Mouse (Mus musculus) T-helper 1 cell (primary cell): ENCODE data around the gene Syne1.

Source experiments
- in situ Hi-C: fragments of 300-600 bp; cut with MboI, MseI; formaldehyde crosslinking; loops from one replicate; pipeline ENCODE4 v1.15.1; 2025; ENCODE audit warnings: high pct_unique_total_duplicates

The Syne1 gene

DNA sequence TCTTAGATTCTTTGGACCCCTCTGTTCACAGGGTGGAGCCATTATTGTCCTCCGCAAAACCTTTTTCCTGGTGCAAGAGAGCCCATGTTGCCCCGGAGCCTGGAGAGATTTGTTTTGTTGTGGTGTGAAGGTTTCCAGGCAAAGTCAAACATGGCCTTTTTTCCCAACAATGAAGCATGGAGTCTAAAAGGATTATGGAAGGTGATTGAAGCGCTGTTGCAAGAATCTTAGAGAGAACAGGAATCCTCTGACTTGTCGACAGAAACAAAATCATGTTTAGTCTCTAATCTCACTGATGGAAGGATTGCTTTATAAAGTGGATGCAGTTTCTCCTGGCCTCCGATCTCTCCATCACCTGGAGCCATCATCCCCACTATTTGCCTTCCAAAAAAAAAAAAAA lies at the start of gene Syne1:
TSS of gene Syne1 (minus strand) at position 101 of the 400 bp plus-strand sequence.
- in situ Hi-C loops = loop anchor here (10.0 kb wide), 1 partner anchor 1943 kb away; no protein-coding TSS in a partner anchor

GRCm38 (mm10) chr10:5600123-5600522 lies 48.8 kb upstream of the Syne1 start:
- in situ Hi-C loops = loop anchor here (5.0 kb wide), 1 partner anchor 192 kb away; no protein-coding TSS in a partner anchor

- in situ Hi-C loops = loop anchor here (10.0 kb wide), 1 partner anchor 248 kb away; no protein-coding TSS in a partner anchor
These were observed 45.3 kb upstream of the Syne1 start for GRCm38 (mm10) chr10:5596559-5596958.

- in situ Hi-C loops = loop anchor here (10.0 kb wide), 1 partner anchor 250 kb away; no protein-coding TSS in a partner anchor
These were observed 43.2 kb upstream of the Syne1 start for GRCm38 (mm10) chr10:5594457-5594856.

DNA sequence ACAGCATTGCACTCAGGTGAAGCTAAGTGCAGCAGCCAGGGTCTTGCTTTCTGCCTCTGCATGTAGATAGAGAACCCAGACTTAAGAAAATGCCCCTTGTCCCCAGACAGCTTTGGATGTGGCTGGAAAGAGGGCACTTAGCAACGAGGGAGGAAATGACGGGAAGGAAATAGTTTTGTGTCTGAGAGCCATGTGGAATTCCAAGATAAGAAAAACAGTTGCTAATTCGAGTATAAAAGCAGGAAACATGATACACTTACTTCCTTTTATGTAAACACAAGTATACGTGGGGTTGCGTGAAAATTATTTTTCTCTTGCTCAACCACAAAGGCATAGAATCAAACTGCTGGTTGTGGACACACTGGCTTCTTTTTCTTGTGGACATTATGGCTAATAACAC lies 42.2 kb upstream of the Syne1 start, which contains the start of gene Myct1:
TSS of gene Myct1 (plus strand) at position 312 of the 400 bp plus-strand sequence.
- in situ Hi-C loops = loop anchor here (10.0 kb wide), 1 partner anchor 251 kb away; no protein-coding TSS in a partner anchor

- in situ Hi-C loops = loop anchor here (10.0 kb wide), 1 partner anchor 253 kb away; no protein-coding TSS in a partner anchor
These were observed 40.7 kb upstream of the Syne1 start for GRCm38 (mm10) chr10:5591996-5592395.

GRCm38 (mm10) chr10:5591061-5591460 lies 39.8 kb upstream of the Syne1 start:
- in situ Hi-C loops = loop anchor here (10.0 kb wide), 1 partner anchor 254 kb away; no protein-coding TSS in a partner anchor

DNA sequence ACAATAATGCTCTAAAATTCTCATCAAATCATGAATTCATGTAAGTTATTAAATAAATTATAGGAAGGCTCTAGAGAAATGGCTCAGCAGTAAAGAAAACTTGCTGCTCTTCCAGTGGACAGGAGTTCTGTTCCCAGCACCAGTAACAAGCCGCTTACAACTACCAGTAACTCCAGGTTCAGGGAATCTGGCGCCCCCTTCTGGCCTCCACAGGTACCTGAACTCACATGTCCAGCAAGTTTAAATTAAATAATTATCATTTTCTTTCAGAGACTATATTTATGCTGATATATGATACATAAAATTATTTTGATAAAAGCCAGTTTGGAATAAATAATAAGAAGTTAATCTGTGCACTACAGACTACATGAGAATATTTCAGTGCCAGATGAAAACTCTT lies 22.0 kb upstream of the Syne1 start:
- in situ Hi-C loops = no loop called here

GRCm38 (mm10) chr10:5571332-5571731 lies 20.1 kb upstream of the Syne1 start:
- in situ Hi-C loops = no loop called here

DNA sequence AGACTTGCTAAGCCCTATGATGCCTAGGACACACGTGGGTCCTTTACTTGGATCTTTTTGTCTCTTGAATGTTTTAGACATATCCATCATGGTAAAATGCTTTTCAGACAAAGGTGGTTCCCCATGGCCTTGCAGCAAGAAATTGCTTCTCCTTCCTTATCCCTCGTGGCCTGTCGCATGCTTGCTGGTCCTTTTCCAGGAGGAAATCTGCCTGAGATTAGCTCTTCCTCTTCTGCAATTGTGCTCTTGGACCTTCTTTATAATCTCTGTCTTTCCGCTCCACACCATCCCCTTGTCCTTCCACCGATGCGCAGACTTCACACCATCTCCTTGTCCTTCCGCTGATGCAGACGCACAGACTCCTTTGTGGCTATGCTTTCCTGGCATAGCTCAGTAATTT lies 18.8 kb upstream of the Syne1 start:
- in situ Hi-C loops = no loop called here

DNA sequence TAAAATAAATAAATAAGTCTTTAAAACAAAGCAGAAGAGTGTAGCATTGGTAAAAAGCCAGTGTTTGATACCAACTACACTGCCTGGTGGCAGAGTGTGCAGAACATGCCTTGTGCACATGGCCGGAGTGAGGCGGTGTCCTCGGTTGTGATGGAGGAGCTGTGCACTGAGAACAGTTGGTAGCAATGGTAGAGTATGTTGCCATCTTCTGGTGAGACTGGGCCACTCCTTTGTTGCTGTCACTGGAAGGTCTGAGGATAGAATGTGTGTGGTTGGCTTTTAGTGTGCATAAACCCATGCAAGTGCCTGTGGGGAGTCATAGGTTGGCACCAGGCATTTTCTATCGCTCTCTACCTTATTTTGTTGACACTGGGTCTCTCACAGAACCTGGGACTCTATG lies 17.7 kb upstream of the Syne1 start:
- in situ Hi-C loops = no loop called here

DNA sequence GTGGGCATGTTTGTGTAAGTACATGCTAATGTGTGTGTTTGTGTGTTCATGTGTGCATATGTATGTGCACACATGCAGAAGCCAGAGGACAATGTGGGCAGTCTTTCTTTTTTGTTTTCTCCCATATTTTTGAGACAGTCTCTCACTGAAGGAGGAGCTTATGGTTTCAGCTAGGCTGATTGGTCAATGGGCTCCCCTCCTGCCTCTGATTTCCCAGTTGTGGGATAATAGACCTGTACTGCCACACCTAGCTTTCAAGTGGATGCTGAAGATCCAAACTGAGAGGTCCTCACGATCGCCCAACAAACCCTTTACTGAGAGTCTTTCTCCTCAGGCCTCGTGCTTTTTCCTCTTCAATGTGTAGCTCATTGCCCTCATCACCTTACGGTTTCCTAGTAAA lies 10.4 kb upstream of the Syne1 start:
- in situ Hi-C loops = no loop called here

DNA sequence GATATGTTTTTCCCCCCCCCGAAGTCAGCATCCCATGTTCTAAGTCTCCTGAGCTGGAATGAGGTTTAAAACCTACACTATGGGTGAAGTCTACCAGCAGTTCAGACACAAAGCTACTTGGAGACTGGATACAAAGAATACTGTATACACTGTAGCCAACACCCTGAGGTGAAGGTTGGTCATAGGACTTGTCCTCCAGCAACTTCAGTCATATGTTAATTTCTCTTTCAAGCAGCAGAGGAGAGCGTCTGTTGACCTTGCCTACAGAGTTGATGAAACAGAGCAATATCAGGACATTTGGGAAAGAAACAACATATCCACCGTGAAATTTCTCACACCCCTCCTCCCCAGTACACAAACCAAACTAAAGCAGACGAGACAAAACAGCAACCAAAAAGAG lies 9.2 kb upstream of the Syne1 start:
- in situ Hi-C loops = no loop called here

DNA sequence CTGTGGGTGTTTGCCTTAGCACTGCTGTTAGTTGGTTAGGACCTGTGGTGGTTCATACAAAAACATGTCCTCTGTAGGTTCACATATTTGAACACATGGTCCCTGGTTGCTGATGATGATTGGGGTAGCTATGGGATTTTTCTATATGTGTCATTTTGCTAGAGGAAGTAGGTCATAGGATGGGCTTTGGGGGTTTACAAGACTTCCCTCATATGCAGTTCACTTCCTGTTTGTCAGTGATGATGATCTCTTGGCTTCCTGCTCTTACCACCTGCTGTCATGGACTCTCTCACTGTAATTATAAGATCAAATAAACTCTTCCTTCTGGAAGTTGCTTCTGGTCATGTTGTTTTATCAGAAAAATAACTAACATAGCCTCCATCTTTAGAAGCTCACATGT lies 7.5 kb upstream of the Syne1 start:
- in situ Hi-C loops = loop anchor here (10.0 kb wide), 1 partner anchor 1936 kb away; no protein-coding TSS in a partner anchor

DNA sequence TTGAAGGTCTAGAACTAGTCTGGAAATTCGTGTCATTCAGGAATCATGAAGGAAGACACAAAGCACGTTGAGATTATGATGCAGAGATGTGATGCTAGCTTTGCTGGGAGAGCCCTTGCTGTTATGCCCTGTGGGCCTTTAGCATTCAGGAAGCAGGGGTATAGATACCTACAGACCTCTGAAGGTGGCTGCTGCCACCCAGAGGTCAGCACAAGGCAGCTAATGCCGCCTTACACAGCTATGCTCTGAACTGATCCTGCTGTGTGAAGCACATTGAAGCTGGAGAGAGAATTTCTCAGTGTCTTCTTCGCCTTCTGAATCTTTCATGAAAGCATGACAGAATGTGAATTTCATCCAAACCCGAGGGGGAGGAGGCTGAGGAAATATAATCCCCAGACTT lies 3.7 kb upstream of the Syne1 start:
- in situ Hi-C loops = loop anchor here (10.0 kb wide), 1 partner anchor 1940 kb away; no protein-coding TSS in a partner anchor

DNA sequence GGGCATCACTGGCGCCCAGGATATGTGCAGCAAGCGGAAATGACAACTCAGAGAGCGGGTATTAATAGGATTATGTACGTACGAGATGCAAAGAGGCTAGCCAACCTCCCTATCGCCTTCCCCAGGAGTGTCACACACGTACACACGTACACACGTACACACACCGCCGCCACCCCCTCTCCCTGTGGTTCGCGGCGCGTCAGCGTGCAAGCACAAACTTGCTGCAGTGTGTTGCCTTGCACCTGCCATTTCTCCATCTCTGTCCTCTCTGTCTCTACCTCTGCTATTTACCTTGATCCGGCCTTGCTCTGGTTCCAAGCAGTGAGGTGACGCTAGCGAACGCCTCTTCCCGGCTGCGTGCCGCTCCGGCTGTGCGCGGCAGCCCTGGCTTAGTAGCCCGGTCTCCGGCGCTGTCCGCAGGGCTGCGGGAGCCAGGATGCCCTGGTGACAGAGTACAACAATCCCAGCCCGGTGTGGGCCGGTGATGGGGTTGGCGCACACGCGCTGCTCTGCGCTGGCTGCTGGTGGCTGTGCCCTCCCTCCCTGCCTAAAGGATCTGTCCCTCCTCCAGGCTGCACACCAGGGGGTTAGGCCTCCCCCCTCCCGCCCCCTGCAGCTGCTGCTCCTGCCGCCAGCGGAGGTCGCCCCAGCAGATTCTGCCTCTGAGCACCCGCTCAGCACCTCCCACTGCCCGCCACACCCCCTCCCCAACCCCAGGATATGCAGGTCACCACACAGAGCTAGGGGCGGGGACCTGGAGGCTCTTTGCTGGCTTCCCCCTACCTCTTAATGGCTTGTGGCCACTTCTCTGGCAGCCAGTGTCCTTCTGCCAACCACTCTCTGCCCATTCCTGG lies 887 bp downstream of the Syne1 start:
- in situ Hi-C loops = loop anchor here (10.0 kb wide), 1 partner anchor 1944 kb away; no protein-coding TSS in a partner anchor

- in situ Hi-C loops = loop anchor here (10.0 kb wide), 1 partner anchor 1945 kb away; no protein-coding TSS in a partner anchor
These were observed 1.5 kb downstream of the Syne1 start for GRCm38 (mm10) chr10:5549871-5550167.

- in situ Hi-C loops = no loop called here
These were observed 2.6 kb downstream of the Syne1 start for GRCm38 (mm10) chr10:5548651-5549050.

DNA sequence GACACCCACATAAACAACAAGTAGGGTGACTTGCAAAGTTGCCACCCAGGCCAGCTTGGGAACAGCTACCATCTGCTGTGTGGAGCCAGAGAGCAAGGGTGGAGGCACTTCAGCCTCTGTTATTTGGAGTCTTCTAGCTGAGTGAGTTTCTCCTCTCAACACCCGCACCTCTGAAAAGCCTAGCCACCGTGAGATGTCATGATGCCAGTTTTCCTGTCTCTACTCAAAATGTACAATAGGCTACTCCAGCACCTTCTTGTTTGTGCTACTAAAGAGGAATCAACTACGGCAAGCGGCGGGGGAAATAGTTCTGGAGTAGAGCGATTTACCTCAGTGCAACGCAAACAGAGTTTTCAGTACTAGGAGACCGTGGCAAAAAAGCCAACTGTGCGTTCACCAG lies 3.5 kb downstream of the Syne1 start:
- in situ Hi-C loops = no loop called here

DNA sequence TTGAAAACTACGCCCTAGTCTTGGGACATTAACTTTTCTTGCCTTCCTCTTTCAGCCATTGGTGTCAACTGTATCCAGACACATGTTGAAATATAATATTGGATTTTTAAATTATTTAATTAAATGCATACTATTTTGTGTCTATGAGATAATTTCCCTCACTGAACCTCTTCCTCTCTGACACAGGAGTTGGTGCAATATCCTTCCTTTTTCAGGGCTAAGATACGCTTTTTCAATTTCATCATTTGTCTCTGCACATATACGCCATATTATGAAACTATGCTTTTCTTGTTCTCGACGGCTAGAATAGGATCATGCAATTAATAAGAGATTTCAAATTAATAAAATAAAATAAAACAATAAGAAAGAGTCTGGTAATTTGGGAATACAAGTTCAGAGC lies 4.9 kb downstream of the Syne1 start:
- in situ Hi-C loops = no loop called here

DNA sequence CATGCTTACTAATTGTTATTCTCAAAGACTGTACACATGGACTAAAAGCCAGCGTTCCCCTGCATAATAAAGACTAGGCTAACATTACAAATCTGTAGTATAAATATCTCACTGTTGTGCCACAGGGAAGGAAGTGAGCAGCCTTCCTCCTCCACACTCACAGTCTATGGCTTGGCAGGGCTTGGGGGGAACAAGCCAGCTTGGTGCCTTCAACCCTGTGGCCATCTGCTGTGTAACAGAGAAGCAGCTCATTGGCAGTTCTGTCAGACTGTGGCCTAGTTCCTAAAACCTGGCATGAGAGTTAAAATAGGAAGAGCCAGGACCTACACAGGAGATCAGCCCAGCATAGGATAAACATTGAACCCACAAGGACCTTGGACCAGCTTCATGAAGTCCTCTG lies 23.0 kb downstream of the Syne1 start:
- in situ Hi-C loops = no loop called here

DNA sequence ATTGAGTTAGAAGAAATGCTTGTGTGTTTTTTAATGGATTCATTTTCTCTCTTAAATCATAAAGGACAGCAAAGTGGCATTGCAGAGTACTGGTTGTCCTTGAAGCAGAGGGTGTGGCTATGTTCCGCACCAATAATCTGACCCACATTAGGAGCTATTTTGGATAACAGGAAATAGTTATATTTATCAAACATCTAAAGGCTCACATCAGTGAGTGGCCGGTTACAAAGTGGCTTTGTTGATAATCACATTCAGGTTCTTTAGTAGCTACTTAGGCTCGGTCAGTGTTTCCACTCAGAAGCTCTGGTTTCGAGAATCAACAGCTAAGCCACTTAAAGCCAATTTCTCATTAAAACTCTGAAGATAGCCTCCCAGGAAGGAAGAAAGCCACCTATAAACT lies 23.6 kb downstream of the Syne1 start:
- in situ Hi-C loops = no loop called here

DNA sequence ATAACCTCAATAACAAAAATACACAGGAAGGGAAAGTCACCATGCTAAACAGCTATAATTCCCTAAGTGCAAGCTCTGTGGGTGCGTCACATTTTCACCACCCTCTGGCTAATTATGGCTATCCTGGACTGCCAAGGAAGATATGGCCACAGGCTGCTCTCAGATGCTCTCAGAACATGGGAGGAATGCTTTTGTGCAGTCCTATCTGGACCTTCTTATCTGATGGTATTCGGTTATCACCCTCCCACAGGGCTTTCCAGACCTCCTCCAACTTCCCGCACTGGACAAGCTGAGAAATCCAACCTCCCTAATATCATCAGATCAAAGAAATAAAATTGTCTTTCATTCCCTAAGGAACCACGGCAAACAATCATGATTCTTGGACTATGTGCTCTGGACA lies 28.4 kb downstream of the Syne1 start:
- in situ Hi-C loops = no loop called here
